Mouse (Mus musculus): ENCODE data around the gene Nwd1. TPM values are rescaled to one million over a fixed set of nuclear protein-coding genes. Genes with fewer than 3 reads are reported as not detected.

The Nwd1 gene
- polyA plus RNA-seq, 1 experiment from 2014 or later: not detected

- Histone ChIP-seq H3K36me3 (ENCODE audit: insufficient read depth) (peaks cover 68% of the 10 kb centered on the region), H3K9ac (no peak overlapping the region), H3K4me3 (ENCODE audit: low read depth, low read length) (no peak overlapping the region), H3K4me2 (no peak overlapping the region), H3K27ac (ENCODE audit: low read depth) (no peak overlapping the region), H3K4me1 (ENCODE audit: insufficient read depth) (no peaks in the 10 kb centered on the region), H3K27me3 (ENCODE audit: insufficient read depth, low read length) (no peaks in the 10 kb centered on the region), H3K9me3 (ENCODE audit: low read depth, low read length) (no peaks in the 10 kb centered on the region)
- ATAC-seq (ENCODE audit: insufficient read depth) (no peak), DNase-seq (no peak)
- no peak for TF ChIP-seq CTCF (IDR thresholded peaks at IDR 0.05; ENCODE audit: low read depth)
- 97% methylated on average over 35 of the region's 35 CpGs for WGBS
Measured at GRCm38 (mm10) chr8:72756771-72757390, 110.4 kb downstream of the Nwd1 start.

- ATAC-seq (ENCODE audit: insufficient read depth) (no peak), DNase-seq (no peak)
- no peak overlapping the region for H3K27ac ChIP-seq (ENCODE audit: low read depth)
Measured at GRCm38 (mm10) chr8:72757426-72758195, 111.1 kb downstream of the Nwd1 start.

GRCm38 (mm10) chr8:72758310-72758709 is 111.8 kb downstream of the Nwd1 start:
- DNase-seq: peak; percentile 17
- no peak overlapping the region for H3K4me3 ChIP-seq (ENCODE audit: low read depth, low read length)

More at GRCm38 (mm10) chr8:72757426-72758195, 111.1 kb downstream of the Nwd1 start:
- H3K36me3 ChIP-seq (ENCODE audit: insufficient read depth): peaks cover 61% of the 10 kb centered on the region
- no peaks in the 10 kb centered on the region for H3K4me1 ChIP-seq (ENCODE audit: insufficient read depth)
- no peak overlapping the region for H3K4me2 ChIP-seq
- no peak overlapping the region for H3K9ac ChIP-seq
- 90% methylated on average over 15 of the region's 15 CpGs for WGBS
- TF ChIP-seq CTCF (IDR thresholded peaks at IDR 0.05; ENCODE audit: low read depth): no peak
- H3K9me3 ChIP-seq (ENCODE audit: low read depth, low read length): no peaks in the 10 kb centered on the region
- H3K27me3 ChIP-seq (ENCODE audit: insufficient read depth, low read length): no peaks in the 10 kb centered on the region
- H3K4me3 ChIP-seq (ENCODE audit: low read depth, low read length): no peak overlapping the region

GRCm38 (mm10) chr8:72760216-72760615 is 113.7 kb downstream of the Nwd1 start:
- WGBS: 73% methylated on average over 3 of the region's 3 CpGs
- no peak for TF ChIP-seq CTCF (IDR thresholded peaks at IDR 0.05; ENCODE audit: low read depth)
- DNase-seq: no peak

More at GRCm38 (mm10) chr8:72758310-72758709, 111.8 kb downstream of the Nwd1 start:
- Histone ChIP-seq H3K9ac (no peak overlapping the region), H3K27me3 (ENCODE audit: insufficient read depth, low read length) (no peaks in the 10 kb centered on the region), H3K4me2 (no peak overlapping the region), H3K9me3 (ENCODE audit: low read depth, low read length) (no peaks in the 10 kb centered on the region), H3K4me1 (ENCODE audit: insufficient read depth) (no peaks in the 10 kb centered on the region), H3K36me3 (ENCODE audit: insufficient read depth) (peaks cover 54% of the 10 kb centered on the region), H3K27ac (ENCODE audit: low read depth) (no peak overlapping the region)
- no peak for TF ChIP-seq CTCF (IDR thresholded peaks at IDR 0.05; ENCODE audit: low read depth)
- no peak for ATAC-seq (ENCODE audit: insufficient read depth)

GRCm38 (mm10) chr8:72761322-72762051 is 115.0 kb downstream of the Nwd1 start, which contains the start of gene F2rl3:
F2rl3 (plus strand) TSS chr8:72761880.
- peak; percentile 36; the same call in 1 of the 2 replicates for ATAC-seq (ENCODE audit: insufficient read depth)
- peak; percentile 25 for DNase-seq

More at GRCm38 (mm10) chr8:72760216-72760615, 113.7 kb downstream of the Nwd1 start:
- H3K27me3 ChIP-seq (ENCODE audit: insufficient read depth, low read length): no peaks in the 10 kb centered on the region
- no peak overlapping the region for H3K4me2 ChIP-seq
- H3K9ac ChIP-seq: no peak overlapping the region
- no peaks in the 10 kb centered on the region for H3K4me1 ChIP-seq (ENCODE audit: insufficient read depth)
- H3K36me3 ChIP-seq (ENCODE audit: insufficient read depth): peaks cover 39% of the 10 kb centered on the region
- no peak overlapping the region for H3K4me3 ChIP-seq (ENCODE audit: low read depth, low read length)
- ATAC-seq (ENCODE audit: insufficient read depth): no peak
- H3K9me3 ChIP-seq (ENCODE audit: low read depth, low read length): no peaks in the 10 kb centered on the region
- H3K27ac ChIP-seq (ENCODE audit: low read depth): no peak overlapping the region

GRCm38 (mm10) chr8:72762306-72762705 is 115.8 kb downstream of the Nwd1 start:
- Histone ChIP-seq H3K4me1 (ENCODE audit: insufficient read depth) (no peaks in the 10 kb centered on the region), H3K27ac (ENCODE audit: low read depth) (0 out of 2 replicates have a peak overlapping the region, but pooled peaks have one; percentile 8), H3K9ac (no peak overlapping the region), H3K4me2 (peak overlapping the region; percentile 23; the same call in 1 of the 2 replicates), H3K4me3 (ENCODE audit: low read depth, low read length) (no peak overlapping the region), H3K36me3 (ENCODE audit: insufficient read depth) (peaks cover 19% of the 10 kb centered on the region), H3K9me3 (ENCODE audit: low read depth, low read length) (no peaks in the 10 kb centered on the region), H3K27me3 (ENCODE audit: insufficient read depth, low read length) (no peaks in the 10 kb centered on the region)
- WGBS: 84% methylated on average over 12 of the region's 12 CpGs
- ATAC-seq (ENCODE audit: insufficient read depth) (no peak), DNase-seq (no peak)
- no peak for TF ChIP-seq CTCF (IDR thresholded peaks at IDR 0.05; ENCODE audit: low read depth)

More at GRCm38 (mm10) chr8:72761322-72762051, 115.0 kb downstream of the Nwd1 start, which contains the start of gene F2rl3:
- Histone ChIP-seq H3K9ac (no peak within 1 kb of the TSS), H3K4me1 (ENCODE audit: insufficient read depth) (no peaks in the 10 kb centered on the region), H3K27me3 (ENCODE audit: insufficient read depth, low read length) (no peaks in the 10 kb centered on the region), H3K36me3 (ENCODE audit: insufficient read depth) (peaks cover 27% of the 10 kb centered on the region), H3K4me3 (ENCODE audit: low read depth, low read length) (no peak within 1 kb of the TSS), H3K4me2 (peak within 1 kb of the TSS; percentile 23; the same call in 1 of the 2 replicates), H3K27ac (ENCODE audit: low read depth) (peak within 1 kb of the TSS; percentile 24; the same call in 1 of the 2 replicates), H3K9me3 (ENCODE audit: low read depth, low read length) (no peaks in the 10 kb centered on the region)
- no peak for TF ChIP-seq CTCF (IDR thresholded peaks at IDR 0.05; ENCODE audit: low read depth)
- 64% methylated on average over 7 of the region's 7 CpGs for WGBS
